Mouse (Mus musculus): ENCODE measurements around the gene Them7.
A peak's percentile ranks its signal among the peaks of the same experiment; 100 is the strongest.

Gene Them7

GRCm38 (mm10) chr2:105418629-105419227 is 194.6 kb downstream of the Them7 start:
- DNase-seq: no peak

- DNase-seq: no peak
Measured at GRCm38 (mm10) chr2:105427447-105427846, 203.3 kb downstream of the Them7 start.

GRCm38 (mm10) chr2:105428029-105428428 is 203.9 kb downstream of the Them7 start:
- peak; percentile 24 for DNase-seq

- DNase-seq: no peak
Measured at GRCm38 (mm10) chr2:105428467-105428866, 204.3 kb downstream of the Them7 start.

Measured in cerebellum, adult 9-11 months (tissue).